Mouse (Mus musculus) forebrain, embryonic 14.5 days (tissue): ENCODE data around the gene Dnah14. TPM values are rescaled to one million over a fixed set of nuclear protein-coding genes. Genes with fewer than 3 reads are reported as not detected.

Experiments
- ATAC-seq: fragments of 200-750 bp; cut with Nextera tagmentation; 2 replicates; pipeline ENCODE4 v1.8.0; 2017; ENCODE audit warnings: mild to moderate bottlenecking, moderate library complexity
- DNase-seq: peaks from one replicate; pipeline ENCODE4 v3.0.0-alpha.2; 2015; ENCODE audit warnings: low spot score
- H3K27ac ChIP-seq: fragments of 300-500 bp; sonication (generic); 2 replicates; pipeline ENCODE4 v1.5.1; 2014; ENCODE audit warnings: low read depth, mild to moderate bottlenecking, control low read depth, low read length, moderate library complexity
- H3K27me3 ChIP-seq: fragments of 300-500 bp; sonication (generic); replicated peaks from 2 replicates; pipeline ENCODE4 v1.6.1; 2014; ENCODE audit warnings: low read length, control low read depth, mixed read lengths; ENCODE audit not compliant: control insufficient read depth, insufficient read depth
- H3K36me3 ChIP-seq: fragments of 300-500 bp; sonication (generic); 2 replicates; pipeline ENCODE4 v1.6.1; 2014; ENCODE audit warnings: low read length, control low read depth; ENCODE audit not compliant: control insufficient read depth, insufficient read depth
- H3K4me1 ChIP-seq: fragments of 300-500 bp; sonication (generic); 2 replicates; pipeline ENCODE4 v1.6.1; 2014; ENCODE audit warnings: antibody characterized with exemption, low read length, control low read depth; ENCODE audit not compliant: control insufficient read depth, insufficient read depth
- H3K4me2 ChIP-seq: fragments of 300-500 bp; sonication (generic); 2 replicates; pipeline ENCODE4 v1.6.1; 2014; ENCODE audit warnings: mild to moderate bottlenecking, control low read depth, low read length
- H3K4me3 ChIP-seq: fragments of 300-500 bp; sonication (generic); 2 replicates; pipeline ENCODE4 v1.5.1; 2014; ENCODE audit warnings: low read depth, low read length, control low read depth
- H3K9ac ChIP-seq: fragments of 300-500 bp; sonication (generic); 2 replicates; pipeline ENCODE4 v1.6.1; 2014; ENCODE audit warnings: mild to moderate bottlenecking, low read length, control low read depth, moderate library complexity
- H3K9me3 ChIP-seq: fragments of 300-500 bp; sonication (generic); replicated peaks from 2 replicates; pipeline ENCODE4 v1.6.1; 2016; ENCODE audit warnings: low read length, control low read depth, mixed read lengths; ENCODE audit not compliant: control insufficient read depth
- WGBS: fragments of 180-500 bp; shearing (Covaris S2); extraction: QIAGEN DNeasy Blood & Tissue Kit; methylation state at CpG from one replicate; pipeline ENCODE4 v1.1.7; 2014; 5-methylcytosine and 5-hydroxymethylcytosine counted together
- polyA plus RNA-seq: library from polyadenylated mRNA; unstranded; fragments of >200 nt; fragmentation: Nextera tagmentation; extraction: Ambion mirVana; gene quantifications from 2 replicates; pipeline ENCODE4 v1.2.1, GENCODE M21; 2014

Dnah14 gene
- polyA plus RNA-seq, 1 experiment from 2014 or later = 1.2 TPM

DNA sequence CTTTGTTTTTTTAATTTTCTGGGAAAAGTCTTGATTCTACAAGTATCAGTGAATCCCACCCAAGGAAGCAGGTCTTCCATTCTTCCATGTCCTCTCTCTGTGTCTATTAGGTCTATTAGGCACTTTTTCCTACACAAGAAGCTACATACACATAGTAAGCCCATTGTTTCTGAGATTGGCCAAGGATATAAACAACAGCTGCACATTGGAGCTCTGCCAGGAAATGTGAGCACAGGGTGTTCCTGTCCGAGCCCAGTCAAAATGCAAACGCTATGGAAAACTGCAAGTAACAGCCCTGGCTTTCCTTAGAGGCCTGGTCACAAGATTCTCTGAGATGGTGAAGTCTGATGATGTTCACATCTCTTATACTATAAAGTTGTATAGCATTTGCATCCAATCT, 217.2 kb downstream of the Dnah14 start:
- no peak overlapping the region for H3K4me3 ChIP-seq
- DNase-seq (peak; percentile 35), ATAC-seq (no peak)
- no peak overlapping the region for H3K27ac ChIP-seq
- no peaks in the 10 kb centered on the region for H3K27me3 ChIP-seq
- no peak overlapping the region for H3K4me2 ChIP-seq
- WGBS = 29% methylated on average over 2 of the region's 2 CpGs
- H3K9ac ChIP-seq = no peak overlapping the region
- no peaks in the 10 kb centered on the region for H3K36me3 ChIP-seq
- peaks cover 2% of the 10 kb centered on the region; the same call in 1 of the 2 replicates for H3K4me1 ChIP-seq
- no peaks in the 10 kb centered on the region for H3K9me3 ChIP-seq

- no peak overlapping the region for H3K4me3 ChIP-seq
- H3K9me3 ChIP-seq = no peaks in the 10 kb centered on the region
- H3K36me3 ChIP-seq = no peaks in the 10 kb centered on the region
- no peak overlapping the region for H3K9ac ChIP-seq
- ATAC-seq (no peak), DNase-seq (peak; percentile 7)
- H3K4me2 ChIP-seq = no peak overlapping the region
- no peaks in the 10 kb centered on the region for H3K4me1 ChIP-seq
- H3K27me3 ChIP-seq = no peaks in the 10 kb centered on the region
- 75% methylated on average over 3 of the region's 3 CpGs for WGBS
- H3K27ac ChIP-seq = no peak overlapping the region
Measured at GRCm38 (mm10) chr1:181799911-181800310, 223.6 kb downstream of the Dnah14 start.

- ATAC-seq = no peak
- 81% methylated on average over 4 of the region's 4 CpGs for WGBS
- no peaks in the 10 kb centered on the region for H3K4me1 ChIP-seq
- no peak overlapping the region for H3K4me2 ChIP-seq
- DNase-seq = no peak
- H3K27ac ChIP-seq = no peak overlapping the region
- no peak overlapping the region for H3K4me3 ChIP-seq
- H3K9ac ChIP-seq = no peak overlapping the region
- H3K27me3 ChIP-seq = no peaks in the 10 kb centered on the region
- H3K9me3 ChIP-seq = no peaks in the 10 kb centered on the region
- no peaks in the 10 kb centered on the region for H3K36me3 ChIP-seq
Measured at GRCm38 (mm10) chr1:181800667-181801066, 224.3 kb downstream of the Dnah14 start.

GRCm38 (mm10) chr1:181811481-181812223, 235.3 kb downstream of the Dnah14 start:
- no peaks in the 10 kb centered on the region for H3K9me3 ChIP-seq
- no peak overlapping the region for H3K9ac ChIP-seq
- no peak overlapping the region for H3K4me2 ChIP-seq
- WGBS = 87% methylated on average over 18 of the region's 18 CpGs
- H3K4me1 ChIP-seq = no peaks in the 10 kb centered on the region
- ATAC-seq (peak; percentile 66; the same call in 1 of the 2 replicates), DNase-seq (peak; percentile 38)
- no peak overlapping the region for H3K4me3 ChIP-seq
- H3K27me3 ChIP-seq = no peaks in the 10 kb centered on the region
- peaks cover 27% of the 10 kb centered on the region for H3K36me3 ChIP-seq
- H3K27ac ChIP-seq = no peak overlapping the region

- WGBS = 96% methylated on average over 7 of the region's 7 CpGs
- no peaks in the 10 kb centered on the region for H3K4me1 ChIP-seq
- no peak overlapping the region for H3K4me2 ChIP-seq
- H3K9me3 ChIP-seq = no peaks in the 10 kb centered on the region
- DNase-seq = no peak
- ATAC-seq = no peak
- no peak overlapping the region for H3K9ac ChIP-seq
- H3K27ac ChIP-seq = no peak overlapping the region
- H3K27me3 ChIP-seq = no peaks in the 10 kb centered on the region
- H3K4me3 ChIP-seq = no peak overlapping the region
- H3K36me3 ChIP-seq = peaks cover 95% of the 10 kb centered on the region
Measured at GRCm38 (mm10) chr1:181826716-181827115, 250.4 kb downstream of the Dnah14 start.

DNA sequence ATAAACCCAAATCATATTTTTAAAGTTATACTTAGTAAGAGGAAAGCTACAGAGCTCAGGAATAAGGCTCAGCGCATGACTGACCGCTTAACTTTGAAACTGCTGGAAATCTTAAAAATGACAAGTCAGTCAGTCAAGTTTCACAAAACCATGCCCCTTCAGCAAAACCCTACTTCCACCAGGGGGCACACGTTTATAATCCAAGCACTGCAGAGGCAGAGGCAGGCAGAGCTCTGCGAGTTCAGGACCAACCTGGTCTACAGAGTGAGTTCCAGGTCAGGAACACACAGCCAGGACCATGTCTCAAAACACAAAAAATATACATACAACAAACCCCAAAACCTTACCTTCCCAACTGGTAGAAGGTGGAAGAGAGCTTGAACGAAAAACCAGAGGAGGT, 252.0 kb downstream of the Dnah14 start:
- H3K4me2 ChIP-seq = no peak overlapping the region

GRCm38 (mm10) chr1:181832720-181833119, 256.4 kb downstream of the Dnah14 start:
- Histone ChIP-seq H3K4me1 (no peaks in the 10 kb centered on the region), H3K4me3 (no peak overlapping the region), H3K4me2 (no peak overlapping the region), H3K36me3 (peaks cover 89% of the 10 kb centered on the region), H3K27me3 (no peaks in the 10 kb centered on the region), H3K9me3 (no peaks in the 10 kb centered on the region), H3K27ac (no peak overlapping the region), H3K9ac (no peak overlapping the region)
- ATAC-seq (no peak), DNase-seq (no peak)
- WGBS = 85% methylated on average over 5 of the region's 5 CpGs

More for the DNA sequence above, 252.0 kb downstream of the Dnah14 start:
- no peak overlapping the region for H3K27ac ChIP-seq
- H3K9ac ChIP-seq = no peak overlapping the region
- H3K4me3 ChIP-seq = no peak overlapping the region
- no peaks in the 10 kb centered on the region for H3K4me1 ChIP-seq
- ATAC-seq = no peak
- peaks cover 94% of the 10 kb centered on the region for H3K36me3 ChIP-seq
- H3K9me3 ChIP-seq = no peaks in the 10 kb centered on the region
- no peaks in the 10 kb centered on the region for H3K27me3 ChIP-seq
- WGBS = 91% methylated on average over 5 of the region's 5 CpGs
- no peak for DNase-seq

DNA sequence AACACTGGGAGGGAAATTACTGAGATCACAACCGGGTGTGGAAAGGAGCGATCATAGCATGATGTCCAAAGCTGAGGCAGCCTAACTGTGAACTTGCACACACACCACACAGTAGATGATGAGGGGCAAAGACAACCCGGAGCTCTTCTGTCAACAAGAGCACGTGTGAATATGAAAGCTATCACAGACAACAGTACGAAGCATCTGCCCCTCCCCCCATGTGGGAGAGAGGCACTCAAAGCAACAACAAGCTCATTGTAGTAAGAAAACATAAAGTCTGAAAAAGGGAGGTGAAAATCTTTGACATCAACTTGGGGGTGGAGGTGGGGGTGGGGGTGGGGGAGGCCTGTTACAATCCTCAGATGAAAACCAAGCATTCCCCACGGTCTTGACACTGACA, 256.8 kb downstream of the Dnah14 start:
- Histone ChIP-seq H3K4me1 (no peaks in the 10 kb centered on the region), H3K4me3 (no peak overlapping the region), H3K4me2 (no peak overlapping the region), H3K9ac (no peak overlapping the region), H3K27ac (no peak overlapping the region), H3K36me3 (peaks cover 87% of the 10 kb centered on the region), H3K9me3 (no peaks in the 10 kb centered on the region), H3K27me3 (no peaks in the 10 kb centered on the region)
- DNase-seq = no peak
- ATAC-seq = no peak
- 87% methylated on average over 6 of the region's 6 CpGs for WGBS

GRCm38 (mm10) chr1:181838111-181838510, 261.8 kb downstream of the Dnah14 start:
- peaks cover 17% of the 10 kb centered on the region for H3K4me1 ChIP-seq
- no peak for ATAC-seq
- no peak for DNase-seq

More at GRCm38 (mm10) chr1:181838111-181838510, 261.8 kb downstream of the Dnah14 start:
- H3K4me2 ChIP-seq = no peak overlapping the region
- WGBS = 81% methylated on average over 5 of the region's 5 CpGs
- H3K27me3 ChIP-seq = no peaks in the 10 kb centered on the region
- no peak overlapping the region for H3K9ac ChIP-seq
- H3K9me3 ChIP-seq = no peaks in the 10 kb centered on the region
- no peak overlapping the region for H3K27ac ChIP-seq
- no peak overlapping the region for H3K4me3 ChIP-seq
- peaks cover 41% of the 10 kb centered on the region for H3K36me3 ChIP-seq
